Mouse (Mus musculus) myocyte (in vitro differentiated cells): ENCODE results near the gene Pheta1.

Source experiments
- POLR2A ChIP-seq: IDR thresholded peaks from one replicate; pipeline ENCODE4 v1.6.1; 2011; ENCODE audit warnings: low read depth, mild to moderate bottlenecking, control low read depth, moderate library complexity; ENCODE audit not compliant: insufficient read length
- TCF12 ChIP-seq: IDR thresholded peaks from one replicate; pipeline ENCODE4 v1.6.1; 2011; ENCODE audit warnings: mild to moderate bottlenecking, control low read depth; ENCODE audit not compliant: poor library complexity, insufficient read depth, severe bottlenecking
- USF1 ChIP-seq: IDR thresholded peaks from one replicate; pipeline ENCODE4 v1.6.1; 2011; ENCODE audit warnings: low read depth, mild to moderate bottlenecking, control low read depth, moderate library complexity

DNA sequence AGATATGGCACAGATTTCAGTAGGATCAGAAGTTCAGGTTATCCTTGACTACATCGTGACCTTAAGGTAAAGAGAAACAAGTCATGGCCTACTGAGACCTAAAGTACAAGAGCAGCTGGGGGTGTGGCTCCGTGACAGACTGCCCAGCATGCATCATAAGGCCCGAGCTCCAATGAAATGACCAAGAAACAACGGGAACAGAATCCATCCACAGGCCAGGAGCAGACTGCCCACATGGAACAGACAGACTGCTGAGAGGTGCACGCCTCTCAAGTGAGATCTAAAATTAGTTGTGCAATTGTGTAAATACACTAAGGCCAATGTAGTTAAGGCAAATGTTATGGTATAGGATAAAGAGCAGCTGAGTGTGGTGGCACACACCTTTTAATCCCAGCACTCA, 27.2 kb upstream of the Pheta1 start:
- TF ChIP-seq TCF12: no peak
- no peak for TF ChIP-seq POLR2A
- TF ChIP-seq USF1: no peak
